In genomic region chr3:90526580-90526979, GRCm38 (mm10) we compare ENCODE assay signal across 11 mouse cellular contexts. TPM values are rescaled to one million over a fixed set of nuclear protein-coding genes. Genes with fewer than 3 reads are reported as not detected.
DNase-seq lines count a peak whose midpoint lies in the region; ATAC-seq and TF ChIP-seq lines count a peak whose summit lies in the region.
"Had no signal": no experiment of that assay in that cellular context is flagged by ENCODE, and none has a peak within 500 bp of the region (broad histone marks: within the 10 kb centered on the region; RNA-seq: fewer than 3 reads in every experiment).

Gene S100a14 (plus strand): TSS chr3:90526856.

- intact Hi-C loops in left cerebral cortex, postnatal 25 days (cut with DNase I), result loop anchor here (5.0 kb wide), 1 partner anchor 56 kb away; no protein-coding TSS in a partner anchor

- no peaks in the 10 kb centered on the region for H3K36me3 ChIP-seq in kidney, postnatal 0 days (ENCODE audit: insufficient read depth, low read length)
- no peaks in the 10 kb centered on the region for H3K36me3 ChIP-seq in kidney, embryonic 14.5 days (ENCODE audit: control insufficient read depth, insufficient read depth, low read length)
- H3K36me3 ChIP-seq in embryonic facial prominence, embryonic 13.5 days, result no peaks in the 10 kb centered on the region
- no peaks in the 10 kb centered on the region for H3K36me3 ChIP-seq in stomach, embryonic 14.5 days (ENCODE audit: control insufficient read depth, insufficient read depth, low read length)

- no peak within 1 kb of the TSS for H3K4me3 ChIP-seq in kidney, postnatal 0 days (replicated peaks; ENCODE audit: low read depth, low read length)
- no peak within 1 kb of the TSS for H3K4me3 ChIP-seq in kidney, embryonic 14.5 days (ENCODE audit: low read length)
- no peak within 1 kb of the TSS for H3K4me3 ChIP-seq in embryonic facial prominence, embryonic 13.5 days
- no peak within 1 kb of the TSS for H3K4me3 ChIP-seq in stomach, embryonic 14.5 days (ENCODE audit: low read depth, low read length)

- H3K9me3 ChIP-seq in kidney, postnatal 0 days (replicated peaks; ENCODE audit: low read length), result no peaks in the 10 kb centered on the region
- no peaks in the 10 kb centered on the region for H3K9me3 ChIP-seq in kidney, embryonic 14.5 days (ENCODE audit: control insufficient read depth, low read length)
- H3K9me3 ChIP-seq in embryonic facial prominence, embryonic 13.5 days, result peaks cover 3% of the 10 kb centered on the region; the same call in 1 of the 2 replicates
- H3K9me3 ChIP-seq in stomach, embryonic 14.5 days (ENCODE audit: control insufficient read depth, low read depth, low read length), result no peaks in the 10 kb centered on the region

- H3K27me3 ChIP-seq in kidney, postnatal 0 days (ENCODE audit: insufficient read depth, low read length), result no peaks in the 10 kb centered on the region
- H3K27me3 ChIP-seq in kidney, embryonic 14.5 days (ENCODE audit: control insufficient read depth, insufficient read depth, low read length), result no peaks in the 10 kb centered on the region
- no peaks in the 10 kb centered on the region for H3K27me3 ChIP-seq in embryonic facial prominence, embryonic 13.5 days
- H3K27me3 ChIP-seq in stomach, embryonic 14.5 days (ENCODE audit: control insufficient read depth, insufficient read depth, low read length), result no peaks in the 10 kb centered on the region

- WGBS in kidney, postnatal 0 days, result 56% methylated on average over 5 of the region's 5 CpGs
- WGBS in kidney, embryonic 14.5 days, result 49% methylated on average over 5 of the region's 5 CpGs
- WGBS in embryonic facial prominence, embryonic 13.5 days, result 52% methylated on average over 5 of the region's 5 CpGs
- WGBS in stomach, embryonic 14.5 days, result 65% methylated on average over 5 of the region's 5 CpGs

- no peak for TF ChIP-seq CTCF in kidney, postnatal 0 days (IDR thresholded peaks at IDR 0.05; ENCODE audit: low read depth)

- ATAC-seq in kidney, postnatal 0 days (replicated peaks; ENCODE audit: low FRiP score, low read depth), result no peak; the same call in 1 of the 2 replicates
- ATAC-seq in kidney, embryonic 14.5 days (ENCODE audit: low FRiP score, low TSS enrichment), result no peak; the same call in 1 of the 2 replicates
- 0 out of 2 replicates have a peak, but pooled peaks have one; percentile 45 for ATAC-seq in embryonic facial prominence, embryonic 13.5 days (ENCODE audit: insufficient number of reproducible peaks, insufficient read depth, low FRiP score, low TSS enrichment, low read depth)
- ATAC-seq in stomach, embryonic 14.5 days (ENCODE audit: insufficient number of reproducible peaks, insufficient read depth, low FRiP score, low read depth), result peak; percentile 84
- ATAC-seq: hindbrain, embryonic 16.5 days had no signal

- H3K4me2 ChIP-seq in kidney, postnatal 0 days (ENCODE audit: low read length), result no peak within 1 kb of the TSS
- H3K4me2 ChIP-seq in kidney, embryonic 14.5 days (replicated peaks; ENCODE audit: low read depth, low read length), result no peak within 1 kb of the TSS
- H3K4me2 ChIP-seq in embryonic facial prominence, embryonic 13.5 days, result peak within 1 kb of the TSS; percentile 11
- H3K4me2 ChIP-seq in stomach, embryonic 14.5 days (replicated peaks; ENCODE audit: low read depth, low read length), result no peak within 1 kb of the TSS

- H3K27ac ChIP-seq in kidney, postnatal 0 days, result no peak within 1 kb of the TSS
- H3K27ac ChIP-seq in kidney, embryonic 14.5 days (ENCODE audit: low read depth, low read length), result no peak within 1 kb of the TSS
- peak within 1 kb of the TSS; percentile 51; the same call in 1 of the 2 replicates for H3K27ac ChIP-seq in embryonic facial prominence, embryonic 13.5 days
- peak within 1 kb of the TSS; percentile 11; the same call in 1 of the 2 replicates for H3K27ac ChIP-seq in stomach, embryonic 14.5 days (ENCODE audit: low read length)

- no peaks in the 10 kb centered on the region for H3K4me1 ChIP-seq in kidney, postnatal 0 days (replicated peaks; ENCODE audit: insufficient read depth, low read length)
- no peaks in the 10 kb centered on the region for H3K4me1 ChIP-seq in kidney, embryonic 14.5 days (ENCODE audit: control insufficient read depth, insufficient read depth, low read length)
- 0 out of 2 replicates have a peak, but pooled peaks cover 6% of the 10 kb centered on the region for H3K4me1 ChIP-seq in embryonic facial prominence, embryonic 13.5 days
- 0 out of 2 replicates have a peak, but pooled peaks cover 3% of the 10 kb centered on the region for H3K4me1 ChIP-seq in stomach, embryonic 14.5 days (ENCODE audit: control insufficient read depth, insufficient read depth, low read length)

- peak; percentile 24 for DNase-seq in kidney, postnatal 0 days (ENCODE audit: low spot score)
- peak; percentile 83 to 89 for DNase-seq in lung, adult 18-20 months
- DNase-seq in left cerebral cortex, postnatal 25 days (ENCODE audit: low spot score in 2 of 2), result no peak
- no peak for DNase-seq in natural killer cell, adult 2 months (ENCODE audit: low spot score in 2 of 2)
- no peak for DNase-seq in cerebellum, adult 11 months
- DNase-seq: adrenal gland, postnatal 25 days; cerebellum, postnatal 14 days had no signal

- no peak within 1 kb of the TSS for H3K9ac ChIP-seq in kidney, postnatal 0 days (ENCODE audit: low read depth, low read length)
- no peak within 1 kb of the TSS for H3K9ac ChIP-seq in kidney, embryonic 14.5 days (ENCODE audit: low read depth, low read length)
- no peak within 1 kb of the TSS for H3K9ac ChIP-seq in embryonic facial prominence, embryonic 13.5 days
- no peak within 1 kb of the TSS for H3K9ac ChIP-seq in stomach, embryonic 14.5 days (replicated peaks; ENCODE audit: low read depth, low read length)

RNA-seq across cellular contexts. Expression of gene S100a14, which starts in this region (rescaled TPM):
- polyA plus RNA-seq in kidney, postnatal 0 days (2015; fragmentation: Nextera tagmentation; extraction: Ambion mirVana), result 10.2 and 12.5 TPM in 2 replicates
- 1.1 and 1.6 TPM in 2 replicates for polyA plus RNA-seq in kidney, embryonic 14.5 days (2014; fragmentation: Nextera tagmentation; extraction: Ambion mirVana)
- 22.7 and 25.5 TPM in 2 replicates for polyA plus RNA-seq in embryonic facial prominence, embryonic 13.5 days (2015; fragmentation: Nextera tagmentation; extraction: Ambion mirVana)
- 14.0 and 17.0 TPM in 2 replicates for polyA plus RNA-seq in stomach, embryonic 14.5 days (2014; fragmentation: Nextera tagmentation; extraction: Ambion mirVana)
- under 1 TPM; 0.50 to 0.71 TPM for total RNA-seq in left cerebral cortex, postnatal 25 days (2021)

Comparison
In these comparisons a context has a peak if more than half of its experiments do, and no peak if none do; other contexts are left out.
1. ATAC-seq: peak in embryonic facial prominence, embryonic 13.5 days (single experiment) and stomach, embryonic 14.5 days (single experiment); none in kidney, postnatal 0 days (single experiment) and kidney, embryonic 14.5 days (single experiment).
2. DNase-seq: peak in kidney, postnatal 0 days (single experiment) and lung, adult 18-20 months (2 of 2); none in left cerebral cortex, postnatal 25 days (0 of 2), natural killer cell, adult 2 months (0 of 2) and cerebellum, adult 11 months (single experiment).
3. H3K27ac ChIP-seq: peak in embryonic facial prominence, embryonic 13.5 days (single experiment) and stomach, embryonic 14.5 days (single experiment); none in kidney, postnatal 0 days (single experiment) and kidney, embryonic 14.5 days (single experiment).